In the genomic region with DNA sequence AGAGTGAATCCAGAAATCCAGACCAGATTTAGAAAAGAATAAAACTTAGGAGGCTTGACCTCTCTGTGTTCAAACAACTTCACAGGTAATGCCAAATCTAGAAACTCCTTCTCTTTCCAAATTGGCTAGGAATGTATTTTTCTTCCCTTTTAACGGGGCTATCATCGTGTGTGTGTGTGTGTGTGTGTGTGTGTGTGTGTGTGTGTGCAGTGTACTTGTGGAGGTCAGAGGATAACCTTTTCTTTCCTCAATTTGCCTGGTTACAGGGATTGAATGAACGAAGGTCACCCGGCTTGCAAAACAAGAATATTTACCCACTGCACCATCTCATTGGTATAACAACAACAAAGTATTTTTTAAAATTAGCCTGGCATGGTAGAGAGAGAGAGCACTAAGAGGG, we compare ENCODE assay signal across 13 mouse cellular contexts. TPM values are rescaled to one million over a fixed set of nuclear protein-coding genes. Genes with fewer than 3 reads are reported as not detected.
DNase-seq lines count a peak whose midpoint lies in the region; ATAC-seq and TF ChIP-seq lines count a peak whose summit lies in the region.
"Had no signal": no experiment of that assay in that cellular context is flagged by ENCODE, and none has a peak within 500 bp of the region (broad histone marks: within the 10 kb centered on the region; RNA-seq: fewer than 3 reads in every experiment).

No protein-coding gene starts in this region.

- TF ChIP-seq POLR2A in bone marrow macrophage, adult 2 months (IDR thresholded peaks at IDR 0.05; ENCODE audit: borderline replicate concordance, low read depth, low read length), result no peak

- 74% methylated on average over 4 of the region's 4 CpGs for WGBS in kidney, embryonic 16.5 days
- 55% methylated on average over 4 of the region's 4 CpGs for WGBS in liver, embryonic 12.5 days (ENCODE audit: insufficient replicate concordance)

- no peak overlapping the region for H3K27ac ChIP-seq in kidney, embryonic 16.5 days (ENCODE audit: low read length)
- peak overlapping the region; percentile 87 for H3K27ac ChIP-seq in bone marrow macrophage, adult 2 months (ENCODE audit: insufficient read depth, low read depth, low read length)
- no peak overlapping the region for H3K27ac ChIP-seq in liver, embryonic 12.5 days
- H3K27ac ChIP-seq: hindbrain, embryonic 15.5 days had no signal

- peak overlapping the region; percentile 3 for H3K4me3 ChIP-seq in erythroblast, embryonic 14.5 days (replicated peaks)
- H3K4me3 ChIP-seq in kidney, embryonic 16.5 days (ENCODE audit: low read length), result peak overlapping the region; percentile 56; the same call in 1 of the 2 replicates
- H3K4me3 ChIP-seq in bone marrow macrophage, adult 2 months (ENCODE audit: insufficient read depth, low read length), result peak overlapping the region; percentile 71
- peak overlapping the region; percentile 52; the same call in 1 of the 2 replicates for H3K4me3 ChIP-seq in liver, embryonic 12.5 days
- H3K4me3 ChIP-seq: myocyte had no signal

- peaks cover 27% of the 10 kb centered on the region for H3K27me3 ChIP-seq in erythroblast, embryonic 14.5 days (ENCODE audit: control insufficient read depth)
- H3K27me3 ChIP-seq in kidney, embryonic 16.5 days (ENCODE audit: insufficient read depth, low read length), result no peaks in the 10 kb centered on the region
- H3K27me3 ChIP-seq in liver, embryonic 12.5 days (replicated peaks), result peaks cover 36% of the 10 kb centered on the region

- H3K4me2 ChIP-seq in kidney, embryonic 16.5 days (replicated peaks; ENCODE audit: low read depth, low read length), result peak overlapping the region; percentile 95
- H3K4me2 ChIP-seq in liver, embryonic 12.5 days, result peak overlapping the region; percentile 68

- ATAC-seq in erythroblast, adult 5-6 weeks (replicated peaks; ENCODE audit: low FRiP score, poor library complexity, severe bottlenecking), result no peak
- ATAC-seq in kidney, embryonic 16.5 days (ENCODE audit: low FRiP score, low TSS enrichment), result no peak
- ATAC-seq in liver, embryonic 12.5 days, result 0 out of 2 replicates have a peak, but pooled peaks have one; percentile 9

- DNase-seq in kidney, adult 18-20 months, result no peak
- no peak for DNase-seq in urinary bladder, adult 2 months (ENCODE audit: low spot score)
- no peak for DNase-seq in embryo, embryonic 10.5 days (ENCODE audit: low spot score)
- DNase-seq: cerebellum, adult 9-11 months; gastrocnemius, postnatal 10 days; retina, postnatal 1 day had no signal

- TF ChIP-seq CTCF in bone marrow macrophage, adult 2 months (IDR thresholded peaks at IDR 0.05; ENCODE audit: low read depth, low read length), result no peak

- no peak overlapping the region for H3K9ac ChIP-seq in kidney, embryonic 16.5 days (replicated peaks; ENCODE audit: low read length)
- no peak overlapping the region for H3K9ac ChIP-seq in liver, embryonic 12.5 days
- H3K9ac ChIP-seq: hindbrain, embryonic 15.5 days had no signal

- H3K36me3 ChIP-seq in erythroblast, embryonic 14.5 days (ENCODE audit: control insufficient read depth), result no peaks in the 10 kb centered on the region; the same call in 1 of the 2 replicates
- no peaks in the 10 kb centered on the region for H3K36me3 ChIP-seq in kidney, embryonic 16.5 days (ENCODE audit: insufficient read depth, low read length)
- H3K36me3 ChIP-seq in liver, embryonic 12.5 days, result no peaks in the 10 kb centered on the region
- H3K36me3 ChIP-seq: hindbrain, embryonic 15.5 days had no signal

- peaks cover 5% of the 10 kb centered on the region; the same call in 1 of the 2 replicates for H3K9me3 ChIP-seq in erythroblast, embryonic 14.5 days (ENCODE audit: control insufficient read depth, low read length)
- H3K9me3 ChIP-seq in kidney, embryonic 16.5 days (ENCODE audit: low read length), result no peaks in the 10 kb centered on the region
- H3K9me3 ChIP-seq in liver, embryonic 12.5 days (replicated peaks), result no peaks in the 10 kb centered on the region
- H3K9me3 ChIP-seq: hindbrain, embryonic 15.5 days had no signal

- H3K4me1 ChIP-seq in erythroblast, embryonic 14.5 days (ENCODE audit: control insufficient read depth), result peaks cover 4% of the 10 kb centered on the region
- H3K4me1 ChIP-seq in kidney, embryonic 16.5 days (ENCODE audit: insufficient read depth, low read length), result peaks cover 12% of the 10 kb centered on the region
- H3K4me1 ChIP-seq in bone marrow macrophage, adult 2 months (ENCODE audit: control insufficient read depth, insufficient read depth, low read length), result peaks cover 29% of the 10 kb centered on the region
- peaks cover 12% of the 10 kb centered on the region; the same call in 1 of the 2 replicates for H3K4me1 ChIP-seq in liver, embryonic 12.5 days

RNA-seq across cellular contexts. Expression of gene Cd302, which starts 1.7 kb away (rescaled TPM):
- 0.04 TPM in 1 of 2 replicates, not detected in the other for polyA plus RNA-seq in erythroblast, embryonic 14.5 days (2012)
- total RNA-seq in erythroblast, adult 5-6 weeks (2015; ENCODE audit: low replicate concordance), result 5.4 and 14.8 TPM in 2 replicates
- 1.4 and 2.6 TPM in 2 replicates for total RNA-seq in erythroblast, adult 5-6 weeks (2017; ENCODE audit: low replicate concordance)
- polyA plus RNA-seq in kidney, embryonic 16.5 days (2015; fragmentation: Nextera tagmentation; extraction: Ambion mirVana), result 42.1 and 44.8 TPM in 2 replicates
- polyA plus RNA-seq in bone marrow macrophage, adult 2 months (2012; ENCODE audit: insufficient read depth, insufficient read length, missing spikeins), result 120 and 135 TPM in 2 replicates
- polyA plus RNA-seq in liver, embryonic 12.5 days (2016; fragmentation: Nextera tagmentation; extraction: Ambion mirVana), result 42.2 and 42.4 TPM in 2 replicates
- polyA plus RNA-seq in urinary bladder, adult 2 months (2012; rRNA removed), result 69.2 and 71.6 TPM in 2 replicates

Comparison
In these comparisons a context has a peak if more than half of its experiments do, and no peak if none do; other contexts are left out.
1. H3K4me3 ChIP-seq: peak in every context shown above with its lines; median percentile 71 in bone marrow macrophage, adult 2 months; 56 in kidney, embryonic 16.5 days; 52 in liver, embryonic 12.5 days; 3 in erythroblast, embryonic 14.5 days.
2. RNA of gene Cd302, which starts 1.7 kb away (polyA plus RNA-seq): 120 to 135 TPM in bone marrow macrophage, adult 2 months, 69.2 to 71.6 TPM in urinary bladder, adult 2 months, 42.1 to 44.8 TPM in kidney, embryonic 16.5 days and 42.2 to 42.4 TPM in liver, embryonic 12.5 days; 0.04 TPM in erythroblast, embryonic 14.5 days; every median in the first group is over 10 times any median in the second.